Mouse (Mus musculus) spleen, adult 2 months (tissue): ENCODE measurements at regions not wholly inside any gene's neighbourhood (a gene's known extent, or its start where the extent isn't known, plus 50 kb on each side); places are given as distances from the start of the nearest gene placed in this dataset.

ENCODE experiments used
- DNase-seq, 2 experiments: peaks; one replicate each; pipeline versions ENCODE4 v3.0.0 to v3.0.0-alpha.2; 2012 to 2021; ENCODE audit warnings: low spot score in 2 of 2, low read depth in 1 of 2
- H3K27ac ChIP-seq: fragments of 200-500 bp; 2 replicates; pipeline ENCODE4 v1.5.1; 2012; ENCODE audit warnings: low read length, inconsistent platforms; ENCODE audit not compliant: insufficient read depth
- H3K27me3 ChIP-seq: fragments of 200-500 bp; 2 replicates; pipeline ENCODE4 v1.6.1; 2012; ENCODE audit warnings: mild to moderate bottlenecking, moderate library complexity, low read length, inconsistent platforms; ENCODE audit not compliant: control insufficient read depth, insufficient read depth
- H3K36me3 ChIP-seq: fragments of 200-500 bp; 2 replicates; pipeline ENCODE4 v1.6.1; 2012; ENCODE audit warnings: mild to moderate bottlenecking, low read length, inconsistent platforms; ENCODE audit not compliant: control insufficient read depth, insufficient read depth
- H3K4me1 ChIP-seq: fragments of 200-500 bp; 2 replicates; pipeline ENCODE4 v1.6.1; 2011; ENCODE audit warnings: inconsistent platforms; ENCODE audit not compliant: control insufficient read depth, insufficient read depth, insufficient read length
- H3K4me3 ChIP-seq: fragments of 200-500 bp; 2 replicates; pipeline ENCODE4 v1.5.1; 2011; ENCODE audit warnings: mild to moderate bottlenecking, inconsistent platforms; ENCODE audit not compliant: insufficient read depth, insufficient read length; ENCODE audit errors: extremely low read depth
- CTCF ChIP-seq: fragments of 200-500 bp; IDR thresholded peaks from 2 replicates; pipeline ENCODE4 v1.5.1; 2011; ENCODE audit warnings: mild to moderate bottlenecking, inconsistent platforms; ENCODE audit not compliant: insufficient read depth, insufficient read length, insufficient replicate concordance; ENCODE audit errors: extremely low read depth
- POLR2A ChIP-seq: fragments of 200-500 bp; IDR thresholded peaks from 2 replicates; pipeline ENCODE4 v1.6.1; 2011; ENCODE audit warnings: low read depth, low read length, inconsistent platforms
- WGBS: fragments of 180-500 bp; shearing (Covaris S2); methylation state at CpG from one replicate; pipeline ENCODE4 v1.1.7; 2018; 5-methylcytosine and 5-hydroxymethylcytosine counted together

GRCm38 (mm10) chr9:69577661-69578405 lies 124.4 kb downstream of the Anxa2 start:
- no peak for DNase-seq
- Histone ChIP-seq H3K27ac (no peak overlapping the region), H3K4me1 (no peaks in the 10 kb centered on the region), H3K27me3 (no peaks in the 10 kb centered on the region), H3K4me3 (no peak overlapping the region), H3K36me3 (no peaks in the 10 kb centered on the region)
- WGBS = 93% methylated on average over 10 of the region's 10 CpGs
- TF ChIP-seq POLR2A (no peak), CTCF (no peak)

DNA sequence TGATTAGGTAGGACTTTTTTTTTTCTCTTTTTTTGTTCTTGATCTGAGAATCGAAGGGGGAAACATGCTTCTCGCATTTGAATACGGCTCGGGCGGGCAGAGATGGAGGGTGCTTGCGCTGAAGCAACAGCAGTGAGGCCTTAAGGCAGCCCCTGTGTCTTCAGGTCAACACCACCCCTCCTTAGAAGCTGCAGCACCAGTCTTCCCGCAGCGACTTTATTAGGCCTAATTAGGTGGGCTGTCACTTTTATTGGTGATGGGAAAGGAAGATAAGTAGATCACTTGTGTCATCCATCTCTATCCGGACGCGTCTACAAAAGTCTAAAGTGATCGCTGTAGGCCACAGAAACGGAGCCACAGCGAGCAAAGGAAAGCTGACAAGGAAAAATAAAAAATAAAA lies 122.0 kb downstream of the Anxa2 start:
- Histone ChIP-seq H3K4me3 (no peak overlapping the region), H3K27me3 (no peaks in the 10 kb centered on the region), H3K27ac (no peak overlapping the region), H3K4me1 (no peaks in the 10 kb centered on the region), H3K36me3 (no peaks in the 10 kb centered on the region)
- 37% methylated on average over 14 of the region's 14 CpGs for WGBS
- no peak for DNase-seq
- TF ChIP-seq CTCF = no peak
- no peak for TF ChIP-seq POLR2A

DNA sequence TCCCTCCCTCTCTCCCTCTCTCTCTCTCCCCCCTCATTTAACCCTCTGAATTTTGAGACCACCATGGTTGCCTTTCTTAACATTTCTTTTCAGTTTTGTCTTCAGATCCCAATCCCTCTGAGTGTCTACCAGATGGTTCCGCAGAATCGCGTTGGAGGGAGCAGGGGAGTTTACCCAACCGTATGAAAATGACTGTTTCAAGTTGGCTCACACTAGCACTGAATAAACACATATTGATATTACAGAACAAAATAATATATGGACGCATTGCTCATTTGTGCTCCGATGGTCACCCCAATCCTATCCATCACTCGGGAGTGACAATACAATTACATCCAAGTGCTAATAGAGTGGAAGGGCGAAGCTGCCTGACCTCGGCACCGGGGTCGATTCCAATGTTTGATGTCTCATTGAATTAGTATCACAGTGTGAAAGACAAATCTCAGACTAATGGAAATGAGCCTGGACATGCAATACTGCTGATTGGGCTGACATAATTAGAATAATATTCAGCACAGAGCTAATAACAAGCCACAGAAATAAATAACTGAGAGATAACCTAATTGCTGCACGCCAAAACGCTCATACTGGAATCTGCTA lies 115.3 kb downstream of the Anxa2 start:
- no peaks in the 10 kb centered on the region for H3K27me3 ChIP-seq
- no peak overlapping the region for H3K27ac ChIP-seq
- WGBS = 89% methylated on average over 13 of the region's 13 CpGs
- H3K36me3 ChIP-seq = no peaks in the 10 kb centered on the region
- no peaks in the 10 kb centered on the region for H3K4me1 ChIP-seq
- H3K4me3 ChIP-seq = no peak overlapping the region
- DNase-seq = no peak
- TF ChIP-seq CTCF = no peak
- TF ChIP-seq POLR2A = no peak

GRCm38 (mm10) chr9:69568222-69568621 lies 114.8 kb downstream of the Anxa2 start:
- no peak for DNase-seq
- Histone ChIP-seq H3K4me3 (no peak overlapping the region), H3K4me1 (no peaks in the 10 kb centered on the region), H3K27ac (no peak overlapping the region), H3K27me3 (no peaks in the 10 kb centered on the region), H3K36me3 (no peaks in the 10 kb centered on the region)
- WGBS = 79% methylated on average over 3 of the region's 3 CpGs
- TF ChIP-seq POLR2A = no peak
- no peak for TF ChIP-seq CTCF

GRCm38 (mm10) chr9:69566996-69567395 lies 113.6 kb downstream of the Anxa2 start:
- TF ChIP-seq POLR2A = no peak
- no peak for TF ChIP-seq CTCF
- Histone ChIP-seq H3K4me1 (no peaks in the 10 kb centered on the region), H3K4me3 (no peak overlapping the region), H3K27me3 (no peaks in the 10 kb centered on the region), H3K27ac (no peak overlapping the region), H3K36me3 (no peaks in the 10 kb centered on the region)
- 79% methylated on average over 6 of the region's 6 CpGs for WGBS
- DNase-seq = no peak

GRCm38 (mm10) chr9:69543241-69543640 lies 89.8 kb downstream of the Anxa2 start:
- Histone ChIP-seq H3K4me3 (no peak overlapping the region), H3K27me3 (no peaks in the 10 kb centered on the region), H3K4me1 (no peaks in the 10 kb centered on the region), H3K36me3 (no peaks in the 10 kb centered on the region), H3K27ac (no peak overlapping the region)
- TF ChIP-seq POLR2A (no peak), CTCF (no peak)
- WGBS = 72% methylated on average over 5 of the region's 5 CpGs
- no peak for DNase-seq
